Mouse (Mus musculus) retina, postnatal 7 days (tissue): ENCODE measurements around the gene Olfr1145.

Source experiments
- DNase-seq: peaks from one replicate; pipeline ENCODE4 v3.0.0-alpha.2; 2012; ENCODE audit warnings: low read depth, low spot score

Gene Olfr1145

DNA sequence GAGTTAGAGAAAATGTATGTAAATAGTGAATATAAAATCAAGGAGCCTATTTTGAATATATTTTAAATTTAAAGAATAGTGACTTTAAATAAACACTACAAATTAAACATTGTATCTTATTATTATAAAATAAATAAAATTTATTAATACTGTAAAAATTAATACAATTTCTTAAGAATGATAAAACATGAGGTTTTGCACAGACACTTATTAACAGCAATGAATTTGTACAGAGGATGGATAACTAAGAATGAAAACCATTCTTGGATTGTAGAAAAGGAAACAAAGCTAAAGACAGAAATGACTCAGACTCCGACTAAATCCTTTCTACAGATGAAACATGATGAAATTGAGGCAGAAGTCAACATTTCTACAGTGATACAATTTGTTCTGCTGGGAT lies at the start of gene Olfr1145:
Gene Olfr1145 (plus strand): TSS at position 301 of the 400 bp plus-strand sequence.
- no peak for DNase-seq

DNA sequence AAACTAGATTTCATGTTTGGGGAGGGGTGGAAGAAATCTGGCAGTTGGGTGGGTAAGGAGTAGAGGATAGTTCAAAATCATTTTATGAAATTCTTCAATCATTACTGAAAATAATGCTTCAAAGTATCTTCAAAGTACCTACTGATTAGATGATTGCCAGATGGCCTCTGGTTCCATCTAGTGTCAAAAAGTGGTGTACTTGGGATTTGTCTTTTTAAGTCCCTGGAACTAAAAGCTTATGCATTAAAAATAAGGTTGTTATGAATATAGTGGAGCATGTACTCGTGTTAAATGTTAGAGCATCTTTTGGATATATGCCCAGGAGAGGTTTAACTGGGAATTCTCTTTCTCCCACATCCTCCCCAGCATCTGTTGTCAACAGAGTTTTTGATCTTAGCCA lies 33.5 kb upstream of the Olfr1145 start:
- DNase-seq: no peak

DNA sequence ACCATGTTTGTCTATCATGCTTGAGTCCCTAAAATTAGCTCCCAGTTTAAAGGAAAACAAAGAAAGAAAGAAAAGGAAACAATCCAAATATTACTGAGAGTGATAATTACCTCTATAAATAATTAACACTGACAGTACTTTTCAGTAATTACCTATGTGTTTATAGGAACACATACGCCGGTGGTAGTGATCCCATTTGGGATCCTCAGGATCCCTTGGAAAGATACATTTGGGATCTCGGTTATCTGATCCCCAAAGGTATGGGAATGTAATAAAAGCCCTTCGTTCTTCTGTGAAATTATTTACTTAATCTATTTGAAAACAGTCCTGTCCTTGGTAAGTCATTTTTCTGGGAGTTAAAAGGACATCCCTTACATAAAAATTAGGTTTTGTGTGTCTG lies 30.4 kb upstream of the Olfr1145 start, which contains the start of gene Olfr152:
Gene Olfr152 (plus strand): TSS at position 301 of the 400 bp plus-strand sequence.
- no peak for DNase-seq

DNA sequence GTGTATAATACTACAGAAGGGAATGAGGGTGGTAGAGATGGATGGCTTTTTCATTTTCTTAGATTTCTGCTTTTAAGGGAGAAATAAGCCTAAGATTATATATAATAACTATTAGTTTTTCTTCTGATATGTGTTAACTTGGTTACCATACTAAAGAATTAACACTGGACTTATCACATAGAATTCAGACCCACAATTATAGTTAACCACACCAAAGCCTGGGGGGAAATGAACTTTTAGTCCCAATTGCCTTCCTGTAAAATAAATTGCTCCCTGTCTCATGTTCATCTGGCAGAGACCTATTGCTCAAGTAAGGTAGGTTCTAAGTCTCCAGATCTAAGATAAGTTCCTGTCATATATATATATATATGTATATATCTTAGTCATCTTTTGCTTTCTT lies 9.3 kb upstream of the Olfr1145 start, which contains the start of gene Olfr1143:
Gene Olfr1143 (plus strand): TSS at position 301 of the 400 bp plus-strand sequence.
- DNase-seq: no peak

DNA sequence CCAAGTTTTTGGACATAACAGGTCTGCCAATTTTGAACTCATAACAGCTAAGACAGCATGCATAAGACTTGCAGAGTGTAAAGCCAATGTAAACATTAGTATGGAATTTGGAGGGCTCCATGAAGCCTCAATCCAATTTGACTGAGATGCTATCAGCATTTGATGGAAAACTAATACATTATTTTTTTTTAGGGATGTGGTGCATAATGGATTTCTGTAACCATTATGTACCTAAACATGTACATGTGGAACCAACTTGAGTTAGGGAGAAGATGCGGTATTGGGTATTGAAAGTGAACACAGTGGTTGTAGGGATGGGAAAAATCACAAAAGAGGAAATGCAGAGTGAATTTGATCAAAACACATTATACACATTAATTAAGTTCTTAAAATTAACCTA lies 20.6 kb downstream of the Olfr1145 start, which contains the start of gene Olfr1148:
Gene Olfr1148 (plus strand): TSS at position 301 of the 400 bp plus-strand sequence.
- DNase-seq: no peak

DNA sequence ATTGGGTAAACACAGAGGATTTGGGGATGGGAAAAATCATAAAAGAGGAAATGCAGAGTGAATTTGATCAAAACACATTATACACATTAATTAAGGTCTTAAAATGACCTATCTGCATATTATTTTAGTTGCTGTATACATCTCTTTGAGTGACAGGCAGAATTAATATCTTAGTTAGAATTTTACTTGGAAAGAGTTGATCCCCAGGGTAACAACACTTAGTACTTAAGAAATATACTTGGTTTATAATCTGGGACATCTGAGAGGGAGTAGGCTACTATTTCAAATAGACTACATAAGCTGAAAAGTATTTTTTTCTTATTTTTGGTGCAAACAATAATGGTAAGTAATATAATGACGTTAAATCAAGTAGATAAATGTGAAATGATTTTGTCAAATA lies 34.1 kb downstream of the Olfr1145 start, which contains the start of gene Olfr1150-ps1:
Gene Olfr1150-ps1 (plus strand): TSS at position 301 of the 400 bp plus-strand sequence.
- no peak for DNase-seq

DNA sequence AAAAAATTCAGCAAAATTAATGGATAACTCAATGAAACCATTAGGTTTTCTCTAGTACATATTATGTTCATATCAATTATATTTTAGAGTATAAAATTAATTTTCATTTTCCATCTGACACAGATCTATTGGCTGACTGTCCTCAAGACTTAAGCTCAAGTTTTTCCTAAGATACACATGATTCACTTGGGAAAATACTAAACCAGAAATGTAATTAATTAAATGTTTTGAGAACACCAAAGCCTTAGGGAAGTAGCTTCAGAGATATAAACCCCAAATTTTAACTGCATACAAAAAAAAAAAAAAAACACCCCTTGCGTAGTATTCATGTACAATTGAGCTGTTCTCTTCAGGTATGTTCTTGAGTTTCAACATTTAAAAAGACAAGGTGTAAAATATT lies 45.9 kb downstream of the Olfr1145 start, which contains the start of gene Olfr1151:
Gene Olfr1151 (plus strand): TSS at position 301 of the 400 bp plus-strand sequence.
- no peak for DNase-seq
